9 mouse cellular contexts compared by ENCODE assay signal in the genomic region with DNA sequence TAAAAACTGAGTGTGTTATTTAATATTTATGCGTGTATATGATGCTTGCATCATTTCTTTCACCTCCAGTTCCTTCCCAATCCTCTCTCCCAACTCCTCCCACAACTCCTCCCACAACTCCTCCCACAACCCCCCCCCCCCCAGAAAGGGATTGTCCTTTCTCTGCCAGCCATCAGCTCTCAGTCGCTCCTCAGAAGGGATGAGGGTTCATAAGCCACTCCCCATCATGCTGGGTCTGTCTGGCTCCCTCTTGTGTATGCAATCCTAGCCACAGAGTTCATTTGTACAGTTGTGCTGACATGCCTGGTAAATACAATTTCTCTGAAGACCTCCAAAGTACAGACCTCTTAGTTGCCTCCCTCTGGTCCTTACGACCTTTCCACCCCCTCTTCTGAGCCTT. TPM values are rescaled to one million over a fixed set of nuclear protein-coding genes. Genes with fewer than 3 reads are reported as not detected.
DNase-seq lines count a peak whose midpoint lies in the region; ATAC-seq lines count a peak whose summit lies in the region.
"Had no signal": no experiment of that assay in that cellular context is flagged by ENCODE, and none has a peak within 500 bp of the region (broad histone marks: within the 10 kb centered on the region; RNA-seq: fewer than 3 reads in every experiment).

No protein-coding gene starts in this region.

- no peak overlapping the region for H3K27ac ChIP-seq in forebrain, embryonic 11.5 days (ENCODE audit: low read depth, low read length)
- H3K27ac ChIP-seq in forebrain, embryonic 13.5 days: no peak overlapping the region
- H3K27ac ChIP-seq in hindbrain, embryonic 11.5 days (ENCODE audit: low read depth, low read length): no peak overlapping the region
- H3K27ac ChIP-seq in midbrain, embryonic 11.5 days (ENCODE audit: low read depth, low read length): no peak overlapping the region

- no peak overlapping the region for H3K4me3 ChIP-seq in forebrain, embryonic 11.5 days (ENCODE audit: low read depth, low read length)
- H3K4me3 ChIP-seq in forebrain, embryonic 13.5 days: no peak overlapping the region
- no peak overlapping the region for H3K4me3 ChIP-seq in hindbrain, embryonic 11.5 days (ENCODE audit: low read depth, low read length)
- no peak overlapping the region for H3K4me3 ChIP-seq in midbrain, embryonic 11.5 days (ENCODE audit: low read depth, low read length)

- no peaks in the 10 kb centered on the region for H3K4me1 ChIP-seq in forebrain, embryonic 11.5 days (replicated peaks; ENCODE audit: control insufficient read depth, insufficient read depth, low read length)
- H3K4me1 ChIP-seq in forebrain, embryonic 13.5 days: no peaks in the 10 kb centered on the region
- no peaks in the 10 kb centered on the region for H3K4me1 ChIP-seq in hindbrain, embryonic 11.5 days (replicated peaks; ENCODE audit: control insufficient read depth, insufficient read depth, low read length)
- no peaks in the 10 kb centered on the region for H3K4me1 ChIP-seq in midbrain, embryonic 11.5 days (ENCODE audit: control insufficient read depth, insufficient read depth, low read length)

- no peaks in the 10 kb centered on the region for H3K9me3 ChIP-seq in forebrain, embryonic 11.5 days (ENCODE audit: control insufficient read depth, low read length)
- H3K9me3 ChIP-seq in forebrain, embryonic 13.5 days (replicated peaks): no peaks in the 10 kb centered on the region
- H3K9me3 ChIP-seq in hindbrain, embryonic 11.5 days (ENCODE audit: control insufficient read depth, low read length): no peaks in the 10 kb centered on the region
- no peaks in the 10 kb centered on the region for H3K9me3 ChIP-seq in midbrain, embryonic 11.5 days (ENCODE audit: control insufficient read depth, low read length)

- no peak overlapping the region for H3K9ac ChIP-seq in forebrain, embryonic 11.5 days (ENCODE audit: low read length)
- no peak overlapping the region for H3K9ac ChIP-seq in forebrain, embryonic 13.5 days
- H3K9ac ChIP-seq in hindbrain, embryonic 11.5 days (ENCODE audit: low read depth, low read length): no peak overlapping the region
- H3K9ac ChIP-seq in midbrain, embryonic 11.5 days (ENCODE audit: low read length): no peak overlapping the region

- 29% methylated on average over 3 of the region's 3 CpGs for WGBS in forebrain, embryonic 11.5 days
- 31% methylated on average over 3 of the region's 3 CpGs for WGBS in forebrain, embryonic 13.5 days
- whole genome bisulfite sequencing in hindbrain, embryonic 11.5 days: 37% methylated on average over 3 of the region's 3 CpGs
- WGBS in midbrain, embryonic 11.5 days: 33% methylated on average over 3 of the region's 3 CpGs

- no peaks in the 10 kb centered on the region for H3K36me3 ChIP-seq in forebrain, embryonic 11.5 days (ENCODE audit: control insufficient read depth, insufficient read depth, low read length)
- no peaks in the 10 kb centered on the region for H3K36me3 ChIP-seq in forebrain, embryonic 13.5 days (ENCODE audit: poor library complexity, severe bottlenecking)
- H3K36me3 ChIP-seq in hindbrain, embryonic 11.5 days (ENCODE audit: control insufficient read depth, insufficient read depth, low read length): no peaks in the 10 kb centered on the region
- no peaks in the 10 kb centered on the region for H3K36me3 ChIP-seq in midbrain, embryonic 11.5 days (ENCODE audit: control insufficient read depth, insufficient read depth, low read length)

- H3K4me2 ChIP-seq in forebrain, embryonic 11.5 days (ENCODE audit: low read depth, low read length, severe bottlenecking): no peak overlapping the region
- H3K4me2 ChIP-seq in forebrain, embryonic 13.5 days: no peak overlapping the region
- no peak overlapping the region for H3K4me2 ChIP-seq in hindbrain, embryonic 11.5 days (replicated peaks; ENCODE audit: low read depth, low read length)
- no peak overlapping the region for H3K4me2 ChIP-seq in midbrain, embryonic 11.5 days

- H3K27me3 ChIP-seq in forebrain, embryonic 11.5 days (ENCODE audit: control insufficient read depth, insufficient read depth, low read length): no peaks in the 10 kb centered on the region
- H3K27me3 ChIP-seq in forebrain, embryonic 13.5 days: no peaks in the 10 kb centered on the region
- H3K27me3 ChIP-seq in hindbrain, embryonic 11.5 days (ENCODE audit: control insufficient read depth, insufficient read depth, low read length): no peaks in the 10 kb centered on the region
- H3K27me3 ChIP-seq in midbrain, embryonic 11.5 days (ENCODE audit: control insufficient read depth, insufficient read depth, low read length): no peaks in the 10 kb centered on the region

- peak; percentile 51; the same call in 1 of the 2 replicates for ATAC-seq in forebrain, embryonic 11.5 days (replicated peaks; ENCODE audit: low FRiP score)
- no peak for ATAC-seq in forebrain, embryonic 13.5 days
- no peak for ATAC-seq in hindbrain, embryonic 11.5 days (ENCODE audit: low FRiP score)
- ATAC-seq in midbrain, embryonic 11.5 days (ENCODE audit: low FRiP score): peak; percentile 38; the same call in 1 of the 2 replicates

- DNase-seq in forebrain, embryonic 11.5 days (ENCODE audit: low spot score): no peak
- DNase-seq in R1 (ENCODE audit: low read depth, low spot score): peak; percentile 90
- peak; percentile 30 for DNase-seq in hindbrain, embryonic 11.5 days (ENCODE audit: low spot score)
- no peak for DNase-seq in midbrain, embryonic 11.5 days (ENCODE audit: low spot score, missing footprints)
- DNase-seq in gastrocnemius, postnatal 4 days (ENCODE audit: low spot score in 2 of 2): no peak
- no peak for DNase-seq in adrenal gland, postnatal 10 days
- no peak for DNase-seq in adrenal gland, adult 8-10 months

RNA-seq across cellular contexts. Expression of a gene that starts 3.6 kb away (rescaled TPM):
- polyA plus RNA-seq in forebrain, embryonic 11.5 days (2014; fragmentation: Nextera tagmentation; extraction: Ambion mirVana): not detected in 2 replicates
- polyA plus RNA-seq in forebrain, embryonic 13.5 days (2015; fragmentation: Nextera tagmentation; extraction: Ambion mirVana): not detected in 2 replicates
- not detected in 2 replicates for polyA plus RNA-seq in hindbrain, embryonic 11.5 days (2014; fragmentation: Nextera tagmentation; extraction: Ambion mirVana)
- polyA plus RNA-seq in midbrain, embryonic 11.5 days (2014; fragmentation: Nextera tagmentation; extraction: Ambion mirVana): not detected in 2 replicates
- not detected for total RNA-seq in gastrocnemius, postnatal 4 days (2021)
- total RNA-seq in adrenal gland, postnatal 10 days (2021): not detected
- not detected for total RNA-seq in adrenal gland, adult 8-10 months (2022)
- polyA plus RNA-seq: limb, embryonic 11.5 days had no signal

RNA-seq across cellular contexts. Expression of a gene that starts 11.4 kb away (rescaled TPM):
- polyA plus RNA-seq in forebrain, embryonic 11.5 days (2014; fragmentation: Nextera tagmentation; extraction: Ambion mirVana): 0.16 TPM in 1 of 2 replicates, not detected in the other
- not detected in 2 replicates for polyA plus RNA-seq in forebrain, embryonic 13.5 days (2015; fragmentation: Nextera tagmentation; extraction: Ambion mirVana)
- polyA plus RNA-seq in hindbrain, embryonic 11.5 days (2014; fragmentation: Nextera tagmentation; extraction: Ambion mirVana): 0.05 and 0.24 TPM in 2 replicates
- polyA plus RNA-seq in midbrain, embryonic 11.5 days (2014; fragmentation: Nextera tagmentation; extraction: Ambion mirVana): 0.19 and 0.34 TPM in 2 replicates
- total RNA-seq in gastrocnemius, postnatal 4 days (2021): not detected
- not detected for total RNA-seq in adrenal gland, postnatal 10 days (2021)
- under 1 TPM in 2 of 4 experiments, not detected in 2; 0.09 to 0.48 TPM for total RNA-seq in adrenal gland, adult 8-10 months (2022)
- polyA plus RNA-seq: limb, embryonic 11.5 days had no signal

RNA-seq across cellular contexts. Expression of a gene that starts 23.1 kb away (rescaled TPM):
- not detected in 2 replicates for polyA plus RNA-seq in forebrain, embryonic 11.5 days (2014; fragmentation: Nextera tagmentation; extraction: Ambion mirVana)
- polyA plus RNA-seq in forebrain, embryonic 13.5 days (2015; fragmentation: Nextera tagmentation; extraction: Ambion mirVana): not detected in 2 replicates
- polyA plus RNA-seq in hindbrain, embryonic 11.5 days (2014; fragmentation: Nextera tagmentation; extraction: Ambion mirVana): not detected in 2 replicates
- polyA plus RNA-seq in midbrain, embryonic 11.5 days (2014; fragmentation: Nextera tagmentation; extraction: Ambion mirVana): 0.05 TPM in 1 of 2 replicates, not detected in the other
- total RNA-seq in gastrocnemius, postnatal 4 days (2021): under 1 TPM; 0.05 to 0.08 TPM
- not detected for total RNA-seq in adrenal gland, postnatal 10 days (2021)
- not detected for total RNA-seq in adrenal gland, adult 8-10 months (2022)
- polyA plus RNA-seq: limb, embryonic 11.5 days had no signal

RNA-seq across cellular contexts. Expression of a gene that starts 25.1 kb away (rescaled TPM):
- not detected in 2 replicates for polyA plus RNA-seq in forebrain, embryonic 11.5 days (2014; fragmentation: Nextera tagmentation; extraction: Ambion mirVana)
- polyA plus RNA-seq in forebrain, embryonic 13.5 days (2015; fragmentation: Nextera tagmentation; extraction: Ambion mirVana): 0.05 TPM in 1 of 2 replicates, not detected in the other
- 0.03 TPM in 1 of 2 replicates, not detected in the other for polyA plus RNA-seq in hindbrain, embryonic 11.5 days (2014; fragmentation: Nextera tagmentation; extraction: Ambion mirVana)
- polyA plus RNA-seq in midbrain, embryonic 11.5 days (2014; fragmentation: Nextera tagmentation; extraction: Ambion mirVana): not detected in 2 replicates
- total RNA-seq in gastrocnemius, postnatal 4 days (2021): under 1 TPM; 0.05 to 0.07 TPM
- total RNA-seq in adrenal gland, postnatal 10 days (2021): not detected
- total RNA-seq in adrenal gland, adult 8-10 months (2022): not detected
- polyA plus RNA-seq: limb, embryonic 11.5 days had no signal

RNA-seq across cellular contexts. Expression of a gene that starts 34.4 kb away (rescaled TPM):
- polyA plus RNA-seq in forebrain, embryonic 11.5 days (2014; fragmentation: Nextera tagmentation; extraction: Ambion mirVana): 113 and 116 TPM in 2 replicates
- 115 and 119 TPM in 2 replicates for polyA plus RNA-seq in forebrain, embryonic 13.5 days (2015; fragmentation: Nextera tagmentation; extraction: Ambion mirVana)
- 139 and 140 TPM in 2 replicates for polyA plus RNA-seq in hindbrain, embryonic 11.5 days (2014; fragmentation: Nextera tagmentation; extraction: Ambion mirVana)
- polyA plus RNA-seq in midbrain, embryonic 11.5 days (2014; fragmentation: Nextera tagmentation; extraction: Ambion mirVana): 131 and 146 TPM in 2 replicates
- total RNA-seq in gastrocnemius, postnatal 4 days (2021): 10 to 100 TPM; 86.8 to 91.1 TPM
- total RNA-seq in adrenal gland, postnatal 10 days (2021): 100 to 1,000 TPM; 127 to 142 TPM
- total RNA-seq in adrenal gland, adult 8-10 months (2022): 10 to 100 TPM; 66.6 to 87.4 (median 84.9) TPM

Comparison
In these comparisons a context has a peak if more than half of its experiments do, and no peak if none do; other contexts are left out.
1. ATAC-seq: peak in forebrain, embryonic 11.5 days (single experiment) and midbrain, embryonic 11.5 days (single experiment); none in forebrain, embryonic 13.5 days (single experiment) and hindbrain, embryonic 11.5 days (single experiment).
2. DNase-seq: peak in R1 (single experiment) and hindbrain, embryonic 11.5 days (single experiment); none in forebrain, embryonic 11.5 days (single experiment), midbrain, embryonic 11.5 days (single experiment), gastrocnemius, postnatal 4 days (0 of 2), adrenal gland, postnatal 10 days (single experiment) and adrenal gland, adult 8-10 months (single experiment).